Mouse (Mus musculus) kidney, embryonic 14.5 days (tissue): ENCODE data around the gene Rnf128. TPM values are rescaled to one million over a fixed set of nuclear protein-coding genes. Genes with fewer than 3 reads are reported as not detected.
A peak's percentile ranks its signal among the peaks of the same experiment; 100 is the strongest.

Experiments
- ATAC-seq: fragments of 200-750 bp; cut with Nextera tagmentation; 2 replicates; pipeline ENCODE4 v1.8.0; 2017; ENCODE audit warnings: moderate number of reproducible peaks, mild to moderate bottlenecking, moderate TSS enrichment, moderate library complexity; ENCODE audit not compliant: low FRiP score, low TSS enrichment
- H3K27ac ChIP-seq: fragments of 300-500 bp; sonication (generic); 2 replicates; pipeline ENCODE4 v1.5.1; 2014; ENCODE audit warnings: low read depth, mild to moderate bottlenecking, low read length, moderate library complexity, mixed read lengths
- H3K27me3 ChIP-seq: fragments of 300-500 bp; sonication (generic); 2 replicates; pipeline ENCODE4 v1.6.1; 2014; ENCODE audit warnings: mild to moderate bottlenecking, low read length; ENCODE audit not compliant: control insufficient read depth, insufficient read depth
- H3K36me3 ChIP-seq: fragments of 300-500 bp; sonication (generic); 2 replicates; pipeline ENCODE4 v1.6.1; 2014; ENCODE audit warnings: low read length, mixed read lengths; ENCODE audit not compliant: control insufficient read depth, insufficient read depth
- H3K4me1 ChIP-seq: fragments of 300-500 bp; sonication (generic); 2 replicates; pipeline ENCODE4 v1.6.1; 2014; ENCODE audit warnings: low read length, mixed read lengths; ENCODE audit not compliant: control insufficient read depth, insufficient read depth
- H3K4me2 ChIP-seq: fragments of 300-500 bp; sonication (generic); replicated peaks from 2 replicates; pipeline ENCODE4 v1.6.1; 2014; ENCODE audit warnings: low read depth, mild to moderate bottlenecking, low read length
- H3K4me3 ChIP-seq: fragments of 300-500 bp; sonication (generic); 2 replicates; pipeline ENCODE4 v1.5.1; 2014; ENCODE audit warnings: mild to moderate bottlenecking, low read length
- H3K9ac ChIP-seq: fragments of 300-500 bp; sonication (generic); 2 replicates; pipeline ENCODE4 v1.6.1; 2014; ENCODE audit warnings: low read depth, mild to moderate bottlenecking, low read length, moderate library complexity
- H3K9me3 ChIP-seq: fragments of 300-500 bp; sonication (generic); 2 replicates; pipeline ENCODE4 v1.6.1; 2016; ENCODE audit warnings: low read length; ENCODE audit not compliant: control insufficient read depth
- WGBS: fragments of 180-500 bp; shearing (Covaris S2); extraction: QIAGEN DNeasy Blood & Tissue Kit; methylation state at CpG from one replicate; pipeline ENCODE4 v1.1.7; 2014; 5-methylcytosine and 5-hydroxymethylcytosine counted together
- polyA plus RNA-seq: library from polyadenylated mRNA; unstranded; fragments of >200 nt; fragmentation: Nextera tagmentation; extraction: Ambion mirVana; gene quantifications from 2 replicates; pipeline ENCODE4 v1.2.1, GENCODE M21; 2014

The Rnf128 gene
- polyA plus RNA-seq, result 27.7 and 31.3 TPM in 2 replicates

- no peak for ATAC-seq
- Histone ChIP-seq H3K27ac (no peak within 1 kb of the TSS), H3K36me3 (no peaks in the 10 kb centered on the region), H3K27me3 (no peaks in the 10 kb centered on the region), H3K9ac (no peak within 1 kb of the TSS), H3K4me1 (no peaks in the 10 kb centered on the region), H3K9me3 (no peaks in the 10 kb centered on the region), H3K4me3 (peak within 1 kb of the TSS; percentile 9; the same call in 1 of the 2 replicates), H3K4me2 (no peak within 1 kb of the TSS)
- WGBS, result 72% methylated on average over 8 of the region's 8 CpGs
Observed at GRCm38 (mm10) chrX:139562925-139563461, at the start of gene Rnf128. Gene Rnf128, plus strand, starts transcription at chrX:139563316.

- H3K27me3 ChIP-seq, result no peaks in the 10 kb centered on the region
- WGBS, result 84% methylated on average over 2 of the region's 2 CpGs
Observed at GRCm38 (mm10) chrX:139516156-139516555, 47.0 kb upstream of the Rnf128 start.

GRCm38 (mm10) chrX:139519251-139519650, 43.9 kb upstream of the Rnf128 start:
- no peak overlapping the region for H3K9ac ChIP-seq
- 81% methylated on average over 2 of the region's 2 CpGs for WGBS
- no peaks in the 10 kb centered on the region for H3K9me3 ChIP-seq
- H3K4me1 ChIP-seq, result no peaks in the 10 kb centered on the region
- ATAC-seq, result no peak
- H3K27ac ChIP-seq, result no peak overlapping the region
- H3K4me2 ChIP-seq, result no peak overlapping the region
- no peaks in the 10 kb centered on the region for H3K27me3 ChIP-seq
- H3K4me3 ChIP-seq, result no peak overlapping the region
- H3K36me3 ChIP-seq, result no peaks in the 10 kb centered on the region

More at GRCm38 (mm10) chrX:139516156-139516555, 47.0 kb upstream of the Rnf128 start:
- Histone ChIP-seq H3K9me3 (no peaks in the 10 kb centered on the region), H3K4me3 (no peak overlapping the region), H3K36me3 (no peaks in the 10 kb centered on the region), H3K4me2 (no peak overlapping the region), H3K27ac (no peak overlapping the region), H3K4me1 (no peaks in the 10 kb centered on the region), H3K9ac (no peak overlapping the region)
- no peak for ATAC-seq

- Histone ChIP-seq H3K4me2 (no peak overlapping the region), H3K9ac (no peak overlapping the region), H3K9me3 (no peaks in the 10 kb centered on the region), H3K4me3 (no peak overlapping the region), H3K27ac (no peak overlapping the region), H3K27me3 (no peaks in the 10 kb centered on the region), H3K4me1 (no peaks in the 10 kb centered on the region), H3K36me3 (no peaks in the 10 kb centered on the region)
- 58% methylated on average over 5 of the region's 5 CpGs for WGBS
- no peak for ATAC-seq
Observed at GRCm38 (mm10) chrX:139524303-139525091, 38.6 kb upstream of the Rnf128 start.

GRCm38 (mm10) chrX:139525724-139526123, 37.4 kb upstream of the Rnf128 start:
- H3K27ac ChIP-seq, result no peak overlapping the region
- no peak overlapping the region for H3K9ac ChIP-seq
- no peaks in the 10 kb centered on the region for H3K27me3 ChIP-seq
- H3K9me3 ChIP-seq, result no peaks in the 10 kb centered on the region
- H3K4me3 ChIP-seq, result no peak overlapping the region
- no peaks in the 10 kb centered on the region for H3K36me3 ChIP-seq
- H3K4me2 ChIP-seq, result no peak overlapping the region
- no peak for ATAC-seq
- H3K4me1 ChIP-seq, result no peaks in the 10 kb centered on the region
- WGBS, result 79% methylated on average over 2 of the region's 2 CpGs

- 87% methylated on average over 4 of the region's 4 CpGs for WGBS
- Histone ChIP-seq H3K4me1 (no peaks in the 10 kb centered on the region), H3K27me3 (no peaks in the 10 kb centered on the region), H3K9me3 (no peaks in the 10 kb centered on the region), H3K9ac (no peak overlapping the region), H3K36me3 (no peaks in the 10 kb centered on the region), H3K4me3 (no peak overlapping the region), H3K4me2 (no peak overlapping the region), H3K27ac (no peak overlapping the region)
- no peak for ATAC-seq
Observed at GRCm38 (mm10) chrX:139526984-139527383, 36.1 kb upstream of the Rnf128 start.

GRCm38 (mm10) chrX:139529678-139530077, 33.4 kb upstream of the Rnf128 start:
- no peaks in the 10 kb centered on the region for H3K4me1 ChIP-seq
- no peak overlapping the region for H3K27ac ChIP-seq
- H3K9ac ChIP-seq, result no peak overlapping the region
- no peaks in the 10 kb centered on the region for H3K36me3 ChIP-seq
- H3K27me3 ChIP-seq, result no peaks in the 10 kb centered on the region
- no peak overlapping the region for H3K4me3 ChIP-seq
- H3K4me2 ChIP-seq, result no peak overlapping the region
- ATAC-seq, result no peak
- no peaks in the 10 kb centered on the region for H3K9me3 ChIP-seq

- no peaks in the 10 kb centered on the region for H3K4me1 ChIP-seq
- no peak overlapping the region for H3K9ac ChIP-seq
- no peak overlapping the region for H3K27ac ChIP-seq
- H3K4me2 ChIP-seq, result no peak overlapping the region
- H3K36me3 ChIP-seq, result no peaks in the 10 kb centered on the region
- H3K4me3 ChIP-seq, result no peak overlapping the region
- 82% methylated on average over 4 of the region's 4 CpGs for WGBS
- H3K27me3 ChIP-seq, result no peaks in the 10 kb centered on the region
- ATAC-seq, result no peak
- no peaks in the 10 kb centered on the region for H3K9me3 ChIP-seq
Observed at GRCm38 (mm10) chrX:139532293-139532692, 30.8 kb upstream of the Rnf128 start.

GRCm38 (mm10) chrX:139537641-139538397, 25.3 kb upstream of the Rnf128 start:
- 77% methylated on average over 5 of the region's 5 CpGs for WGBS

More at GRCm38 (mm10) chrX:139537641-139538397, 25.3 kb upstream of the Rnf128 start:
- H3K36me3 ChIP-seq, result no peaks in the 10 kb centered on the region
- H3K27me3 ChIP-seq, result no peaks in the 10 kb centered on the region
- H3K4me2 ChIP-seq, result no peak overlapping the region
- ATAC-seq, result no peak
- no peak overlapping the region for H3K27ac ChIP-seq
- no peaks in the 10 kb centered on the region for H3K4me1 ChIP-seq
- no peak overlapping the region for H3K9ac ChIP-seq
- no peaks in the 10 kb centered on the region for H3K9me3 ChIP-seq
- no peak overlapping the region for H3K4me3 ChIP-seq
